Mouse (Mus musculus) induced T-regulatory cell, adult 2 months (primary cell): Measurements from ENCODE around the gene Sin3a.

Source experiments
- DNase-seq: peaks from one replicate; pipeline ENCODE4 v3.0.0-alpha.2; 2012; ENCODE audit warnings: low read depth

Gene Sin3a

GRCm38 (mm10) chr9:57071801-57072351, at the start of gene Sin3a:
Sin3a (plus strand) TSS chr9:57072040.
- DNase-seq = peak; percentile 94

- peak; percentile 12 for DNase-seq
These were observed 40.1 kb upstream of the Sin3a start for GRCm38 (mm10) chr9:57031756-57032155.

GRCm38 (mm10) chr9:57056237-57056636, 15.6 kb upstream of the Sin3a start:
- DNase-seq = peak; percentile 77

DNA sequence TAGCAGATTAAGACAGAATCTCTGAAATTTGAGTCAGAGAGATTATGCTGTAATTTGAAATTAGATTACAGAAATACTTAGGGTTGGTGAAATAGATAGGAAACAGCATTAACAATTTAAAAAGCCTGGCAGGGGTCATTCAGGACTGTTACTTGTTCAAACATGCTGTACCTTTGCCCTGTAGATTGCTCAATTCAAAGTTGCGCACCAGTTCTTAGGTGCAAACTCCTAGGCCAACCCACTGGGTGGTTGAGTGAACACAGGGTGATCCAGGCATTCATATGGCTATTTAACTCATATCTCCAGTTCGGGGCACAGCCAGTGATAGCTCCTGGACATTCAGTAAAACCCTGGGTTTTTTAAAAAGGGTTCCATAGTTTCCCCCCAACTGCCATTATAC, 7.7 kb upstream of the Sin3a start:
- DNase-seq = no peak

DNA sequence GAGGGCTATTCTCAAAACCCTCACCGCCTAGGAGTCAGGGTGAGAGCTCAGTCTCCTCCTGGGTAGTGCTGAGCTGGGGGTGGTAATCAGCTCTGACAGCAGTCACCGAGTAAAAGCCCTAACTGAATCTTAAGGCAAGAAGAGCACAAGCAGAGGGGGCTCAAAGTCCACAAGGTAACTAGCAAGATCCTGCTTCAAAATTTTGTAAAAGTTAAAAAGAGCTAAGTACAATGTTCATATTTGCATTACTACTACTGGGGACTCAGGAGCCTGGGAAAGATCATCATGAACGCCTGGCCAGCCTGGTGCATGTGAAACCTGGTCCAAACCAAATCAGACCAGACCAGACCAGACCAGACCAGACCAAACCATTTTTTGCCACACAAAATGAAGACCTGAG, 3.6 kb upstream of the Sin3a start:
- no peak for DNase-seq

GRCm38 (mm10) chr9:57070262-57070661, 1.6 kb upstream of the Sin3a start:
- DNase-seq = no peak

GRCm38 (mm10) chr9:57070800-57071545, 867 bp upstream of the Sin3a start:
- DNase-seq = no peak

- DNase-seq = no peak
These were observed 717 bp downstream of the Sin3a start for GRCm38 (mm10) chr9:57072526-57072988.

GRCm38 (mm10) chr9:57072989-57073789, 1.3 kb downstream of the Sin3a start:
- peak; percentile 100 for DNase-seq

DNA sequence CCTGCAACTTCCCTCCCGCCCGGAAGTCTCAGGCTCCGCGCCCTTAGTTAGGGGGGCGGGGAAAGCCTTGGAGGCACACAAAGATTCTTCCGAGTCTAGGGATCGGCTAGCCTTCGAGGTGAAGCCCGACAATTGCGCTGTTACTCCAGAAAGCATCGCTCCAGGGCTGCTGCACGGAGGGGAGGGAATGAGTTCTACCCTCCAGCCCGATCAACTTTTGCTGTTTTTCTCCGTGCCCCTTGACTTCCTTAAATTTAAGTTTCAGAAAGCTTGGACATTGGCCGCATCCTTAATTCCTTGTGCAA, 1.9 kb downstream of the Sin3a start:
- no peak for DNase-seq

DNA sequence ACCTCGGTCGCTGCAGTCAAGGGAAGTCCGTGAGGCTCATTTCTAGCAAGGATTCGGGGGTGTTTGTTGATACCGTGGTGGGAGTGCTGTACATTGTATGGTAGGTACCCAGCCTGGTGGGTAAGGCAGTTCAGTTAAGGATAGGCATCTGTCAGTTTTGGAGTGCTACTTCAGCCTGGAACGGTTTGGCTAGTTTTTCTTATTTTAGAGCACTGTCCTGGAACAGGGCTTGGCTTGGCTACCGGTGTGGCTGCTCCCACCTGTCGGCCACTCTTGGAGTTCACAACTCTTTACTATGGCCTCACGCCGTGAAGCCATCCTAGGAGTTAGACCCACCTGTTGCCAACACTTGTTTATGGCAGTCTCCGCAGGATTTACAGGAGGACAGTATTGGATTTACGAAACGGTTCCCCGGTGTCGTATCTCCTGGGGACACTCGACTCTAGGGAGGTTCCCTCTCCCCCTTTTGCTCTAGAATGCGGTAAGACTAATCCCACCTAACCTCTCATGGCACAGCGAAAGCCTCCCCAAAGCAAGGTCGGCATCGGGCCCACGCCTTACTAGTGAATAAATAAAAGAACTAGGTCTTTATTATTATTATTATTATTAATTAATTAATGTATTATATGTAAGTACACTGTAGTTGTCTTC, 2.5 kb downstream of the Sin3a start:
- peak; percentile 71 for DNase-seq

DNA sequence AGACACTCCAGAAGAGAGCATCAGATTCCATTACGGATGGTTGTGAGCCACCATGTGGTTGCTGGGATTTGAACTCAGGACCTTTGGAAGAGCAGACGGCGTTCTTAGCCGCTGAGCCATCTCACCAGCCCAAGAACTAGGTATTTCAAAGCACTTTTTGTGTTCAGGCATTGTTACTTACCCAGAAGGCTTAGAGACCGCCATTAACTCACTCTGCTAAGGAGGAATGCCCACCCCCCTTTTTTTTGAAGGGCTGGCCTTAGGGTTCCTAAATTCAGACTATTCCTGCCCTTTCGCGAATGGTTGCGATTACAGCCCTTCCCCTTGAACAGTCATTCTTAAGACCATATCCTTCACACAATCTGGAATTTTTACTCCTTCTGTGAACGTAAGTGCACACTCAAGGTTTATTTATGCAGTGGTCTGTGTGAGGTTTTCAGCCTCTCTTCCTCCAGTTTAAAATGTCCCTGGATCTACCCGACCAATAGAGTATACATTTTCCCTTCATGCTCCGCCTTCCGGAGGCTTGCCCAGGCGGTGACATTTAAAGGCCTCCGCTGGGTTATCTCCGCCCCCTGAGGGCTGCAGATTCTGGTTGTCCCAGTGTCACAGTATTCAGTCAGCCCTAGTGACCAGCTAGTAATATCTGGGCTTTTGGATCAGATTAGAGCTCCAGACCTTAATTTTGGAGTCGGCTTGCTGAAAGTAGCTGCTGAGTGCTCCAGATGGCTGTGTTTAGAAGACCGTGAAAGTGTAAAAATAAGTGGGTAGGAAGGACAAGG, 3.2 kb downstream of the Sin3a start:
- peak; percentile 94 for DNase-seq

DNA sequence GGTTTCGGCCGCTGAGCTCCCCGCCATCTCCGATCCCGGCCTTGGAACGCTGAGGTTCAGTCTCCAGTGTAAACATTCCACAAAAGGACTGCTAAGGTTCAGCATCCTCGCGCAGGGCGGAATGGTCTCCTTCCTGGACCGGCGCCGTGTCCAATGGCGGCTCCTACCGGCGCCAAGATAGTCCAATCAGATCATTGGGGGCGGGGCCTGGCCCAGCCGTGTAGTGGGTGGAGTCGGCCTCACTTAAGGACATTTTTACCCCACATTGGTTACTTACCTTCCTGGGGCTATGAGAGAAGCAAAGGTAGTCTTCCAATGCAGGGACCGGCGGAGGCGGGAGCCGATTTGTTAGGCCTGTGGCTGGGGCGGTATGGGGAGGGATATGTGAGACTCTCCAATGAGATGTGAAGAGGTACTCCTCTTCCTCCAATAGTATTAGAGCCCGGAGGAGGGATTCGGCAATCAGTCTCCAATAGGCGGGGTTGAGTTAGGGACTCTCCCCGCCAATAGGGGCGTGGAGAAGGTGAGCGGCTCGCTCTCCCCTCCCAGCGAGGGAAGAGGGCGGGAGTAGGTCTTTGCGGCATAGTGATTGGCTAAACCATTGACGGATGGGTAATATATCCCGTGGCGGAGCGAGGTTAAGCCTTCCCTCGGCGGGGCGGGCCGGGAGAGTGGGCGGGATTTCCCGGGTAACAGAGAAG, 4.0 kb downstream of the Sin3a start:
- peak; percentile 99 for DNase-seq

DNA sequence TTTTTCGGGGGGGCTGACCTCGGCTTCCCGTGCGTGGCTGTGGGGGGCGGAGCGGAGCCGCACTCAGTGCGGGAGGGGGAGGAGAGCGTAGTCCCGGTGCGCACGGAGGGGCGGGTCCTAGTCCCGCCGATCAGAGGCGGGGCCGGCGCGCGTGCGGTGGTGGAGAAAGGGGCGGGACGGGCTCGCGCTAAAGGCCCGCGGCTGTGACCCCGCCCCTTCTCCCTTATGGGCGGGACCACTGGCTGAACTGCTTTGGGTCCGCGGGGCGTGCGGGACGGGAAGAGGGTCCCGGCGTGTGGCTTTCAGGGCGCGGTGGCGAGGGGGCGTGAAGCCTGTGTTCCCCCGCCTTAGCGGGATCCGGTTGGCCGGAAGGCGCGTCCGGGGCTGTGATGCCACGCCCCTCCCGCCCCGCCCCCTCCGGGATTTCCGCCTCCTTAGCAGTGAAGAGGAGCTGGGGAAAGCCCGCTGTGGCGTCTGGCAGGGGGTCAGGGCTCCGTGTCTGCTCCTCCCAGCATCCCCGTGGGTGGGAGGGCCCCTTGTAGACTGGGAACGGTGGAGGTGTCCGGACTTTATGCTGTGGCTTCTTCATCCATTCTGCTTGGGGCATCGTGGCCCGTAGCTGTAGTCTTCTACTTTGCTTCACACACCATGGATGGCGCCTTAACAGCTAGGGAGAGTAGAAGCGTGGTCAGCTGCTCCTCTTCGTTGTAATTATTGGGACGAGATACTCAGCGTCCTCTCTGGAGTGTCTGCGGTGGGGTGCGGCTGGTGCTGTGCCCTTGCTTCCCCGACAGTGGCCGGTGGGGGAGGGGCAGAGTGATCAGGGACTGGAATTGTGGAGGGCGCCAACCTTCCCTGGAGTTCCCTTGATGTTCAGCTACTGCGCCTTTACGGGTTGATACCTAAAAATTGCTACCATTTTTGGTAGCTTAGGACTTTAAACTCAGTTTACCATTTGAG, 5.1 kb downstream of the Sin3a start:
- peak; percentile 96 for DNase-seq

GRCm38 (mm10) chr9:57082236-57082635, 10.4 kb downstream of the Sin3a start:
- no peak for DNase-seq

DNA sequence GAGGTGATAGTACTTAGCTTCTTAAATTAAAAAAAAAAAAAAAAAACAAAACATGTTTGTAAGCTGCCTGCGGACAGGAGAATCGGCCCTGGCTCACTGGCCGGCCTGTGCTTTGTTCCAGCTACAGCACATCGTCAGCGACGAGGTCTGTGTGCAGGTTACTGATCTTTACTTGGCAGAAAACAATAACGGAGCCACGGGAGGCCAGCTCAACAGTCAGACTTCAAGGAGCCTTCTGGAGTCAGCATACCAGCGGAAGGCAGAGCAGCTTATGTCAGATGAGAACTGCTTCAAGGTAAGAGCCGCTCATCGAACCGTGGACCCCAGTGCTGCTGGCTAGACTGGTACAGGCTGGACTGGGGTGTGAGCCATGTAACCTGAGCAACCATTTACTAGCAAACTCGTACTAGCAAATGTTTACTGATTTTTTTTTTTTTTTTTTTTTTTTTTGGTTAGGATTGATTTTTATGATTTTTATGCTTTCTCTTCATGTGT, 45.5 kb downstream of the Sin3a start:
- DNase-seq = no peak

- no peak for DNase-seq
These were observed 57.8 kb downstream of the Sin3a start for GRCm38 (mm10) chr9:57129641-57130040.

DNA sequence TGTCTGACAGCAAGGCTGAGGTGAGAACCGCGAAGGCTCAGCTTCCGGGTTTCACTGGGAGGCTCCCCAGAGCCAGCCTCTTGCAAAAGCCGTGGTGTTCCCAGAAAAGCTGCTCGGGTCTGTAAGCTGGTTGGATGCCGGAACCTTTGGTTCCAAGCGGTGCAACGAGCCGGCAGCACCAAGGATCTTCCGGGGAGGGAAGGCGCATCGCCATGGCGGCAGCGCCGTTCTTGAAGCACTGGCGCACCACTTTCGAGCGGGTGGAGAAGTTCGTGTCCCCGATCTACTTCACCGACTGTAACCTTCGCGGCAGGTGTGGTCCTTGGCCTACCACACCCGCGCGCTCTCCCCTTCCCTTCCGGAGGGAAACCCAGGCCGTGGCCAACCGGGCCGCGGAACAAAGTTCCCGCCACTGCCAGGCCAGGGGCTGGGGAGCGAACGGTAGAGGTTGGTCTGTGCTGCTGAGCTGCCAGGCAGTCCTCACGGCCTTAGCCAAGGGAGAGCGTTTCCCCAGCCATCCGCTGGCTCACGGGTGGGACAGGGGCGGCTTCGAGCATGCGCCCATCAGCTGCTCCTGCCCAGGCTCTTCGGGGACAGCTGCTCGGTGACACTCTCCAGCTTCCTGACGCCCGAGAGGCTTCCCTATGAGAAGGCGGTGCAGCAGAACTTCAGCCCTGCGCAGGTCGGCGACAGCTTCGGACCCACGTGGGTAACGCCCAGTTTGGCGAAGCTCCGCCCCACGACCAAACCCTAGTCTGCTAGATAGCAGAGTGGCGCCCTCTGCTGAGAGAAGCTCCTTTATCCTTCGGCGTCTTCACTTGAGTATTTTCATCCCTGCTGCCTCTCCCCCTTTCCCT, 59.0 kb downstream of the Sin3a start, which contains the start of gene Man2c1:
Man2c1 (plus strand) TSS at position 114 of the 857 bp plus-strand sequence.
- peak; percentile 97 for DNase-seq

- DNase-seq = no peak
These were observed 65.4 kb downstream of the Sin3a start for GRCm38 (mm10) chr9:57137246-57137645.
